Mouse (Mus musculus): ENCODE measurements around the gene Sertad4.

Sertad4 gene

DNA sequence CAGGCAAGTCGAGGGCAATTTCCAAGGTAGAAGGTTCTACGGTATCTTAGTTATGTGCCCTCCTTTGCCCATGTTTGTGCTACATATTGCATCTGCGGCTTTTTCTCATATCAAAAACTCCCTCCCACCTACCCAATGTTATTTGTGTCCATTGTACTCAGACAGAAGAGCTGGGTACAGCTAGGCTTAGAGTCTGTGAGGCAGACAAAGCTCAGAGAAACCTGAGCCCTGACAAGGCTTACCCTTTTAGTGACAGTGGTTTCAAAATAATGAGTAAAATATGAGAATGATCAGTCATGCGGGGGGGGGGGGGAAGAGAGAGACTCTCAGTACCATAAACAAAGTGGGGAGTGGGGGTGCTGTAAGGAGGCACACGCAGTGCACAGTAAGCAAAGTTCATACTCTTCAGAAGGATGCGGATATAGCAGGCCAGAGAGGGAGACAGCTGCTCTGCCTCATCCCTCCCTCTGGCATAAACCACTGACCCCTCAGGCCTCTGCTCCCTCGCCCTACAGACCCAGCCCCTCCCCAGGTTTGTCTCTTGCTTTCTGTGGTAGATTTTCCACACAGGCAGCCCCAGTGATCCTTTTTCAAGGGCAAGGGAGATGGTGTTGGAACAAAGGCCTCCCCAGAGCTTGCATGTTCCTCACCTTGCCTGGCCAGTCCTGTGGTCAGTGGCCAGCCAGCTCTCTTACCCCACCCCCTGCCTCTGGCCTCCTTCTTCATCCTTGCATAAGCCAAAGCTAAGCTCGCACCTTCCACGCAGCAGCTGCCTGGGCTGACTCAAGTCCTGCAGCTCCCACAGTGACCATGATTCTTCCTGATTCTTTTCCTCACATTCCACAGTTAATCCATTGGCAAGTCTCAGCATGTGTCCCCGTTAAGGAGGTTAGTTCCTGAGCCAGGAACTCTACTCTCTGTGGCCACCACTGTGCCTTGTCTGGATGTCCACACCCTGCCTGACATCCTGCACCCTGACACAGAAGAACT lies 49.1 kb downstream of the Sertad4 start:
- peak; percentile 63 for DNase-seq (ENCODE audit: low read depth)

DNA sequence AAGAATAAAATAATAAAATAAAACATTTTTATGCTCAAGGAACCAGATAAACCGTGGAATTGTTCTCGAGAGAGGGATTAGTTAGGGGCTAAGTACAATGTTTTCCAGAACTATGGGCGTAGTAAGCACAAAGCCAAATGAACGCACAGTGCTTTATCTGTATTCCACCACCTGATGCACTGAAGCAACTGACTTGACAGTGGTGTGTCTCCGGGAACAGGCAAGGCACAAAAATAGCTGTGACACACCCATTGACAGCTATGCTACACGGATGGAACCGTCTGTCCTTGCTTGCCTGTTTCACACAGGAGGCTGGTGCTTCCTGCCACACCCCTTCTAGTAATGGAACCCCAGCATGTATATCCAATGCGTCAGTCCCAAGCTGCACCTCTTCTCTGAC lies 55.2 kb downstream of the Sertad4 start:
- DNase-seq (ENCODE audit: low read depth), result no peak

DNA sequence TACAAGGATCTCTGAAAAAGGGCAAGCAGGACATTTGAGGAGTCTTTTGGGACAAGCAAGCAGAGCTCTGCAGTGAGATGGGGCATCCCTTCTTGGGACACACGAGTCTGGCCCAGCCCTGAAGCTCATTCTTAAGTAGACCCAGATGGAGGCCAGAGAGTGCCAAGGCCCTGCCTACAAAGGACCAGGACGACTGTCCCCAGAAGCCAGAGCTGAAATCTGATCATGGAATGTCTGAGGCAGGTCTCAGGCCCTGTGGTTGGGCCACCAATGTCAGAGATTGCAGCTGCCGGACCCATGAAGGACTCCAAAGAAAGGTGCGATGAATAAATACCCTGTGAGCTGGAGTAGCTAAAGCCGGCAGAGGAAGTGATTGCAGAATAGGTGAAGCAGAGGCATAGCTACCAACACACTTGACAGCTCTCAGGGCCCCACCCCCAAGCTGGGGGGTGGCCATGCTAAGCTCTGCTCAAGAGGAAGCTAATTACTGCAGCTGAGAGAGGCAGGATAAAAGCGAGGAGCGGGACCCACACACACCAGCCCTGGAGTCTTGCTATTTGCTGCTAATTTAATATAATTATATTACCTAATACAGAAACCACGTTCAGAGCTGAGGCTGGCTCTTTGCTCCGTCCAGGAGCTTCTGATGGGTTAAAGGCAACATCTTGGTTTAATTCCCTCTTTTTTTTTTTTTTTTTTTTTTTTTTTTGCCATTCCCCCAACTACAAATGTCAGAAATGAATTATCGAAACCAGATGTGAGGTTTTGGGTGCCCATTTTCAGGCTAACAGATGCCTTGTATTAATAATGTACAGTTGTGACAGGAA lies 56.2 kb downstream of the Sertad4 start:
- peak; percentile 87 for DNase-seq (ENCODE audit: low read depth)

DNA sequence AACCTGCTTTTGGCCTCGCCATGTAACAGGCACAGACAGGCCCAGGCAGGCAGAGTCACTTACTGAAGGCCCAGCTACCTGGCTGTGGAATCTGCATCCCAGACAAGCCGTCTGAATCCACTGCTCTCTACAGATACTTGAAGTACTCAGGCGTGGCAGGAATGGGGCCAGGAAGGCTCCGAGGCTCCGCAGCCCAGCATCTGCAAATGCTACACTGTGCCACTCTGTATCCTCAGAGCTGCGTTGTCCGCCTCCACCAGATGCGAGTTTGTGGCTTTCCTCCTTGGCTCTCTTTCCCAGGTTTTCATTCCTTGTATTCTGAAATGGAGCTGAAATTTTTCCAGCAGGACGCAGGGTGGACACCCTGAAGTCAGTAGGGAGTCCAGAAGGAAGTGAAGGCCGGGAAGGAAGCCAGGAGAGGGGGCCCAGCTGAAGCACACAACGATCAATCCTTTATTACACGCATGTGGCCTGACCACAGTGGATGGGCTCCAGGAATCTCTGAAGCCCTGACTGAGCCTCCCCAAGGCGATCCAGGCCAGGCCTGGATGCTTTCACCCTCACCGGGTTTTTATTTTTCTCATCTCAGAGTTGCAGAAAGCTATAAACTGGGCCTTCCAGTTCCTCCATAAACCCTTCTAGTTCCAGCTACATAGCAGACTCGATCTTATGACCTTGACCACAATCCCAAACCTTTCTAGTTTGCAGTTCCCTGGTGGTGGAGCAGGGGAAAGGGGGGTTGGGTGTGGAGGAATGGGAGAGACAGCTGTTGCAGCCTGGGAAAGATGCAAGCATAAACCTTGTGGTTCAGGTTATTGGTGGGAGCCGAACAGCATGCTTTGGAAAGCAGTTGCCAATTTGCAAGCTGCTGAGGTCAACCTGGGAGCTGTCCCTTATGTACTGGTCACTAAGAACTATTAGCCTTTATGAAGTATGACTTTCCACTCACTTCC lies 57.1 kb downstream of the Sertad4 start:
- DNase-seq (ENCODE audit: low read depth), result peak; percentile 98

DNA sequence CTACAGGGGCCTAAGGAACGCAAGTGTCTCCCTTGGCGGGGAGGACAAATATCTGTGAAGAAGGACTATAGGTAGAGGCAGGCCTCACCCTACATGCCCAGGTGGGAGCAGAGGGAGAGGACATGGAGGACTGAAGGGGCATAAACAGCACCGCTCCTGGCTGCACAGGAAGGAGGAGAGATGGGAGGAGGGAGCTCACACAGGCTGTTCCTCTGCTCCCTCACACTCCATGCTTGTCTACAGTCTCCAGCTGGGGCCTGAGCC lies 58.6 kb downstream of the Sertad4 start:
- DNase-seq (ENCODE audit: low read depth), result no peak

DNA sequence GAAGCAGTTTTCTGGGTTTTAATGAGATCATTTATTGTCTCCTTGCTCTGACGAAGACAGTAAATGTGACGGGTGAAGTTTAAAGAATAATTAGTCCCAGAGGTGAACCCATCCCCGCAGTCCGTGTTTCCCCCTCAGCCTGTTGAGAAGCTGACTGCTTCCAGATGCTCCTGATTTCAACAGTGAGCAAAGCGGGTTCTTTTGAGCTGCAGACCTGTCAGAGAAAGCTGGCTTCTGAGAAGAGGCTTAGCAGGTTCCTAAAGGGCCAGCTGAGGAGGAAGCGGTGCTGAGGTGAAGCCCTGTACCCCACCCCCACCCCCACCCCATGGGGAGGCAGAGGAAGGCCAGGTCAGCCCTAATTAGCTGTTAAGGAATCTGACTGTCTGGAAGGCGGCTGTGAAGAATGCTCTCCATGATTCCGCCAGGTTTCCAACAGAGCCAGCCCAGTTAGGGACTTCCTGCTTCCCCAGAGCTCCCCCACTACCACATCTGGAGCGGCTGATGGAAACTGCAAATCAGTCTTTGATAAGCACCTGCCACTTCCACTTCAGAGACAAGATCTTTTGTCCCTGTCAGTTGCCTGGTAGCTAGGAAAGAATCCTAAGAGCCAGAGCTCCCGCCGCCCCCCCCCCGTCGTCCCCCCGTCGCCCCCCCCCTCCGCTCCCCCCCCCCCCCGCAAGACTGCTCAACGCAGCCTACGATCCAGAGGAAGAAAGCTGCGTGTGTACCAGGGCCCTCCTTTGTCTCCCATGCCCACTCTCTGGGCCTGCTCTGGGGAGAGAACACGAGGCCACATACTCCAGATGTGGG lies 59.1 kb downstream of the Sertad4 start:
- DNase-seq (ENCODE audit: low read depth), result no peak

DNA sequence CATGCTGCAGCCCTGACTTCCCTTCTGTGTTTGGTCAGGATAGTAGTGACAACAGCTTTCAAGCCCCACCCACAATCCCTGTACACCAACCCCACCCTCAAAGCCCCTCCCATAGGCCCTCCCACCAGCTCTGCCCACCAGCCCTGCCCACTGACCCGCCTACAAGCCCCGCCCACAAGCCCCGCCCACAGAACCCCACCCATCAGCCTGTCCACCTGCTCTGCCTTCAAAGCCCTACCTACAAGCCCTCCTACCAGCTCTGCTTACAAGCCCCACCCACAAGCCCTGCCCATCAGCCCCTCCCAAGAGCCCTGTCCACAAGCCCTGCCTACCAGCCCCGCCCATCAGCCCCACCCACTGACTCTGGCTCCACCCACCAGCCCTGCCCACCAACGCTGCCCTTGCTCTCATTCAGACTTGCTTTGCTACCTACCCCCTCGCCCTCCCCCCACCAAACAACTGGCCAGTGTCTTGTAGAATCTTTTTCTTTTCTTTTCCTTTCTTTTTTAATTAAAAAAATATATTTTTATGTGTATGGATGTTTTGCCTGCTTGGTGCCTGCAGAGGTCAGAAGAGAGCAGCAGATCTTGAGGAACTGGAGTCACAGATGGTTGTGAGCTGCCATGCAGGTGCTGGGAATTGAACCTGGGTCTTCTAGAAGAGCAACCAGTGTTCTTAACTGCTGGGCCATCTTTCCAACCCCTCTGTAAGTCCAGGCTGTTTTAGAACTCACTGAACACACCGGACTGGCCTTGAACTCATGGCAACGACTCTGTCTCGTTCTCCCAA lies 60.4 kb downstream of the Sertad4 start:
- no peak for DNase-seq (ENCODE audit: low read depth)
